Mouse (Mus musculus): Measurements from ENCODE around the gene Pnkd. TPM values are rescaled to one million over a fixed set of nuclear protein-coding genes. Genes with fewer than 3 reads are reported as not detected.

Pnkd gene
- total and polyA plus RNA-seq, 3 experiments: 45.5 to 318 (median 154) TPM

GRCm38 (mm10) chr1:74280591-74281325, 4.0 kb upstream of the Pnkd start:
- dilution Hi-C loops (cut with MboI; ENCODE audit: extremely low pct_ligation_motif_present, extremely low pct_unique_long_range_greater_than_20kb, low sequenced_read_pairs): no loop called here
- in situ Hi-C loops (cut with MboI; ENCODE audit: low pct_ligation_motif_present, low pct_unique_long_range_greater_than_20kb, low sequenced_read_pairs): no loop called here
- peaks cover 11 to 41% of the 10 kb centered on the region in 2 experiments for H3K4me1 ChIP-seq (ENCODE audit: control insufficient read depth in 1 of 2, insufficient read depth in 2 of 2)

DNA sequence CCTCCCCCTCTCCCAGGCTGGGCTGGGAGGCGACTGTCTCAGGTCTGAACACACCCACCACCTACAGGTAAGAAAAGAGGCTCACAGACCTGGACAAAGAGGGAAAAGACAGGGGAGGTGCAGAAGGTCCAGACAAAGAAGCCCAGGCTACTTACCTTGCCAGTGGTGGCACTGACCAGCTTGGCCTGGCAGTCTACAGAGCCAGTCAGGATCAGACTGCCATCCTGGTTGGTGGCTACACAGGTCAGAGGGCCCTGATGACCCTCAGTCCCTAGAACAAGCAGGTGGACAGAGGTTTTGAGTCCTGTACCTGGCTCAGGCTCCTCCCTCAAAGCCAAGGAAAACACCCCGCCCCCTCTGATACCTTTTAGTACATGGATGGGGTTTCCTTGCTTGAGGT, 3.4 kb upstream of the Pnkd start:
- Histone ChIP-seq H3K4me3 (replicated peaks in 1 of 3; ENCODE audit: low read depth in 2 of 3, low read length in 2 of 3, poor library complexity in 1 of 3) (no peak overlapping the region), H3K36me3 (replicated peaks in 1 of 2; ENCODE audit: control insufficient read depth in 1 of 2, insufficient read depth in 1 of 2, low read length in 1 of 2) (peaks cover 44 to 51% of the 10 kb centered on the region in 2 experiments), H3K9ac (ENCODE audit: insufficient read depth, low read depth) (no peak overlapping the region), H3K27me3 (replicated peaks) (no peaks in the 10 kb centered on the region), H3K4me1 (ENCODE audit: control insufficient read depth in 1 of 2, insufficient read depth in 2 of 2) (peaks cover 12 to 48% of the 10 kb centered on the region in 2 experiments), H3K27ac (ENCODE audit: insufficient read depth, low read depth) (no peak overlapping the region), H3K9me3 (replicated peaks; ENCODE audit: low read length) (no peaks in the 10 kb centered on the region), H3K79me2 (replicated peaks; ENCODE audit: control insufficient read depth, extremely low read depth, insufficient read depth, poor library complexity, severe bottlenecking) (peaks cover 18% of the 10 kb centered on the region), H3K4me2 (ENCODE audit: insufficient read depth, low read depth, poor library complexity, severe bottlenecking) (no peak overlapping the region)
- TF ChIP-seq ZKSCAN1 (IDR thresholded peaks at IDR 0.05; ENCODE audit: borderline replicate concordance, low read depth, low read length) (no peak), ELF1 (IDR thresholded peaks at IDR 0.05; ENCODE audit: low read depth, low read length) (no peak), IRF4 (IDR thresholded peaks at IDR 0.05; ENCODE audit: low read depth, low read length) (no peak), KAT2A (IDR thresholded peaks at IDR 0.05; ENCODE audit: insufficient replicate concordance, low read length) (no peak), NRF1 (IDR thresholded peaks at IDR 0.05; ENCODE audit: low read depth, low read length) (no peak)
- in situ Hi-C loops (cut with MboI; ENCODE audit: low pct_ligation_motif_present, low pct_unique_long_range_greater_than_20kb, low sequenced_read_pairs) (no loop called here), dilution Hi-C loops (cut with MboI; ENCODE audit: extremely low pct_ligation_motif_present, extremely low pct_unique_long_range_greater_than_20kb, low sequenced_read_pairs) (no loop called here)
- DNase-seq (ENCODE audit: extremely low read depth): no peak

More at GRCm38 (mm10) chr1:74280591-74281325, 4.0 kb upstream of the Pnkd start:
- no peak overlapping the region for H3K27ac ChIP-seq (ENCODE audit: insufficient read depth, low read depth)
- H3K9ac ChIP-seq (ENCODE audit: insufficient read depth, low read depth): no peak overlapping the region
- peaks cover 18% of the 10 kb centered on the region for H3K79me2 ChIP-seq (replicated peaks; ENCODE audit: control insufficient read depth, extremely low read depth, insufficient read depth, poor library complexity, severe bottlenecking)
- H3K36me3 ChIP-seq (replicated peaks in 1 of 2; ENCODE audit: control insufficient read depth in 1 of 2, insufficient read depth in 1 of 2, low read length in 1 of 2): peaks cover 44 to 51% of the 10 kb centered on the region in 2 experiments
- H3K9me3 ChIP-seq (replicated peaks; ENCODE audit: low read length): no peaks in the 10 kb centered on the region
- no peak overlapping the region for H3K4me2 ChIP-seq (ENCODE audit: insufficient read depth, low read depth, poor library complexity, severe bottlenecking)
- TF ChIP-seq MAZ (IDR thresholded peaks at IDR 0.05; ENCODE audit: low read depth, low read length) (no peak), MAFK (IDR thresholded peaks at IDR 0.05; ENCODE audit: insufficient replicate concordance, low read length) (no peak)
- H3K4me3 ChIP-seq (replicated peaks in 1 of 3; ENCODE audit: low read depth in 2 of 3, low read length in 2 of 3, poor library complexity in 1 of 3): no peak overlapping the region
- H3K27me3 ChIP-seq (replicated peaks): no peaks in the 10 kb centered on the region
- no peak for DNase-seq (ENCODE audit: extremely low read depth)

DNA sequence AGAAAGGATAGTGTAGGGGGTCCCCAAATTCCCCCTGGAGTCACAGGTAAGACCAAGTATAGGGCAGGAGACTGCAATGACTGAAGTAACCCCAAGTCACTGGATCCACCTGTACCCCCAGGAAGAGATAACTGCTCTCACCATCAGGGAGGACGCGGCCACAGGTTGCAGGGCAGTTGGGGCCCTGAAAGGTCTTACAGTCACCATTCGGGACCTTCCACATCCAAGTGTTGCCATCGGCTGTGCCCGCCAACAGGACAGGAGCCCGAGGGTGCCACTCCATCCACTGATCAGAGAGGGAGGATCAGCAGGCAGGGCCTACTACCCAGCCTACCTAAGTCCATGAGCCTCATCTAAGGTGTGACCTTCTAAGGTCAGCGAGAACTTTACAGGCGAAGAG, 2.8 kb upstream of the Pnkd start:
- H3K4me2 ChIP-seq (ENCODE audit: insufficient read depth, low read depth, poor library complexity, severe bottlenecking): no peak overlapping the region
- H3K4me1 ChIP-seq (ENCODE audit: control insufficient read depth in 1 of 2, insufficient read depth in 2 of 2): peaks cover 18 to 53% of the 10 kb centered on the region in 2 experiments
- H3K27ac ChIP-seq (ENCODE audit: insufficient read depth, low read depth): no peak overlapping the region
- H3K4me3 ChIP-seq (replicated peaks in 1 of 3; ENCODE audit: low read depth in 2 of 3, low read length in 2 of 3, poor library complexity in 1 of 3): no peak overlapping the region
- H3K9ac ChIP-seq (ENCODE audit: insufficient read depth, low read depth): no peak overlapping the region
- peaks cover 18% of the 10 kb centered on the region for H3K79me2 ChIP-seq (replicated peaks; ENCODE audit: control insufficient read depth, extremely low read depth, insufficient read depth, poor library complexity, severe bottlenecking)
- in situ Hi-C loops (cut with MboI; ENCODE audit: low pct_ligation_motif_present, low pct_unique_long_range_greater_than_20kb, low sequenced_read_pairs): no loop called here
- no peak for DNase-seq (ENCODE audit: extremely low read depth)
- no peaks in the 10 kb centered on the region for H3K9me3 ChIP-seq (replicated peaks; ENCODE audit: low read length)
- TF ChIP-seq MAFK (IDR thresholded peaks at IDR 0.05; ENCODE audit: insufficient replicate concordance, low read length) (no peak), JUN (IDR thresholded peaks at IDR 0.05; ENCODE audit: insufficient read depth, low read depth, low read length) (no peak), CHD2 (IDR thresholded peaks at IDR 0.05; ENCODE audit: low read length) (no peak), UBTF (IDR thresholded peaks at IDR 0.05; ENCODE audit: low read depth, low read length) (no peak), ZMIZ1 (IDR thresholded peaks at IDR 0.05; ENCODE audit: low read depth, low read length) (no peak), CHD1 (IDR thresholded peaks at IDR 0.05; ENCODE audit: low read depth, low read length) (no peak), NELFE (IDR thresholded peaks at IDR 0.05; ENCODE audit: low read depth, low read length) (no peak), MXI1 (IDR thresholded peaks at IDR 0.05; ENCODE audit: low read depth, low read length) (no peak), MYC (IDR thresholded peaks at IDR 0.05; ENCODE audit: low read depth, low read length) (no peak), BHLHE40 (IDR thresholded peaks at IDR 0.05; ENCODE audit: low read depth, low read length) (no peak), POLR2AphosphoS2 (IDR thresholded peaks at IDR 0.05; ENCODE audit: low read depth, low read length) (no peak), JUND (conservative IDR thresholded peaks at IDR 0.05; ENCODE audit: low read depth, low read length) (no peak), MAX (IDR thresholded peaks at IDR 0.05; ENCODE audit: low read length) (no peak), PAX5 (IDR thresholded peaks at IDR 0.05; ENCODE audit: low read length) (no peak)
- peaks cover 44 to 55% of the 10 kb centered on the region in 2 experiments for H3K36me3 ChIP-seq (replicated peaks in 1 of 2; ENCODE audit: control insufficient read depth in 1 of 2, insufficient read depth in 1 of 2, low read length in 1 of 2)
- dilution Hi-C loops (cut with MboI; ENCODE audit: extremely low pct_ligation_motif_present, extremely low pct_unique_long_range_greater_than_20kb, low sequenced_read_pairs): no loop called here
- H3K27me3 ChIP-seq (replicated peaks): no peaks in the 10 kb centered on the region
